Mouse (Mus musculus) megakaryocyte, embryonic 14.5 days (primary cell): ENCODE results near the gene Crip2.

Experiments
- FLI1 ChIP-seq: IDR thresholded peaks from 2 replicates; pipeline ENCODE4 v1.6.1; 2012; ENCODE audit warnings: low read length, inconsistent platforms, mixed read lengths
- GATA1 ChIP-seq: IDR thresholded peaks from 3 replicates; pipeline ENCODE4 v1.6.1; 2012; ENCODE audit warnings: mixed read lengths, low read length, inconsistent platforms, borderline replicate concordance

DNA sequence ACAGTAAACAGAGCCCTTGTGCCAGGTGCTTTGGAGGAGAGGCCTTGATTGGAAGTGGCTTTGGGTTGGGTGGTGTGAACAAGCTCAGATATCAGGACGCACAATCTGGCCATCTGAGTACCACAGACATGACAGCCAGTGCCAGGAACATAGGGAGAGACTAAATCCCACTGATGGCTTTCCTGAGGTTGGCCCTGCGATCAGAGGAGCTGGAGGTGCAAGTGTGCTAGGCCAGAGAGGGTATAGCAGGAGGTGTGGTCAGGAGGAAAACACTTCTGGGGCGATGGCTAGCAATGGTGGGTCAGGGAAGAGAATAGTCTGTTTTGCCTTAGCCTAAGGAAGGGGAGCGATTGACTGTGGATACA, 47.0 kb downstream of the Crip2 start:
- no peak for TF ChIP-seq GATA1
- no peak for TF ChIP-seq FLI1
